Mouse (Mus musculus) myocyte (in vitro differentiated cells): ENCODE results near the gene Hspd1. TPM values are rescaled to one million over a fixed set of nuclear protein-coding genes. Genes with fewer than 3 reads are reported as not detected.

Source experiments
- H3K27me3 ChIP-seq: one replicate; pipeline ENCODE4 v1.6.1; 2011; ENCODE audit not compliant: control insufficient read depth, insufficient read depth, insufficient read length
- H3K36me3 ChIP-seq: one replicate; pipeline ENCODE4 v1.6.1; 2011; ENCODE audit not compliant: control insufficient read depth, insufficient read depth
- H3K4me2 ChIP-seq: one replicate; pipeline ENCODE4 v1.6.1; 2011; ENCODE audit warnings: low read depth, control low read depth
- H3K4me3 ChIP-seq: one replicate; pipeline ENCODE4 v1.5.1; 2011; ENCODE audit warnings: mild to moderate bottlenecking, control low read depth, moderate library complexity
- H3K79me2 ChIP-seq: one replicate; pipeline ENCODE4 v1.6.1; 2011; ENCODE audit not compliant: control insufficient read depth, insufficient read depth
- H3ac ChIP-seq: one replicate; pipeline ENCODE4 v1.6.1; 2011; ENCODE audit not compliant: control insufficient read depth, insufficient read length
- CEBPB ChIP-seq: IDR thresholded peaks from 2 replicates; pipeline ENCODE4 v1.6.1; 2011; ENCODE audit warnings: mild to moderate bottlenecking, moderate library complexity; ENCODE audit not compliant: poor library complexity, insufficient read depth, severe bottlenecking
- E2F4 ChIP-seq: IDR thresholded peaks from one replicate; pipeline ENCODE4 v1.6.1; 2011; ENCODE audit warnings: mild to moderate bottlenecking, control low read depth, moderate library complexity; ENCODE audit not compliant: insufficient read depth
- MAX ChIP-seq: IDR thresholded peaks from one replicate; pipeline ENCODE4 v1.6.1; 2011; ENCODE audit warnings: low read depth, mild to moderate bottlenecking, control low read depth
- MYOD1 ChIP-seq, 3 experiments: IDR thresholded peaks; one replicate each; pipeline ENCODE4 v1.6.1; 2011; ENCODE audit warnings: control low read depth in 2 of 3, low read depth in 2 of 3, mild to moderate bottlenecking in 2 of 3, moderate library complexity in 1 of 3; ENCODE audit not compliant: insufficient read length in 2 of 3, control insufficient read depth in 1 of 3
- MYOG ChIP-seq, 3 experiments: IDR thresholded peaks; one replicate each; pipeline ENCODE4 v1.6.1; 2011; ENCODE audit warnings: control low read depth in 2 of 3, low read depth in 2 of 3, mild to moderate bottlenecking in 2 of 3; ENCODE audit not compliant: insufficient read length in 2 of 3, control insufficient read depth in 1 of 3, insufficient read depth in 1 of 3
- POLR2A ChIP-seq: IDR thresholded peaks from one replicate; pipeline ENCODE4 v1.6.1; 2011; ENCODE audit warnings: low read depth, mild to moderate bottlenecking, control low read depth, moderate library complexity; ENCODE audit not compliant: insufficient read length
- POLR2AphosphoS2 ChIP-seq: IDR thresholded peaks from one replicate; pipeline ENCODE4 v1.6.1; 2011; ENCODE audit warnings: low read depth, control low read depth; ENCODE audit not compliant: insufficient read length
- REST ChIP-seq: IDR thresholded peaks from one replicate; pipeline ENCODE4 v1.6.1; 2011; ENCODE audit warnings: mild to moderate bottlenecking, control low read depth, moderate library complexity; ENCODE audit not compliant: insufficient read depth, insufficient read length
- SRF ChIP-seq: IDR thresholded peaks from one replicate; pipeline ENCODE4 v1.6.1; 2011; ENCODE audit warnings: low read depth; ENCODE audit not compliant: control insufficient read depth, insufficient read length
- TCF12 ChIP-seq: IDR thresholded peaks from one replicate; pipeline ENCODE4 v1.6.1; 2011; ENCODE audit warnings: mild to moderate bottlenecking, control low read depth; ENCODE audit not compliant: poor library complexity, insufficient read depth, severe bottlenecking
- TCF3 ChIP-seq: IDR thresholded peaks from one replicate; pipeline ENCODE4 v1.6.1; 2011; ENCODE audit warnings: low read depth, control low read depth; ENCODE audit not compliant: insufficient read length
- USF1 ChIP-seq: IDR thresholded peaks from one replicate; pipeline ENCODE4 v1.6.1; 2011; ENCODE audit warnings: low read depth, mild to moderate bottlenecking, control low read depth, moderate library complexity
- polyA plus RNA-seq: library from polyadenylated mRNA; unstranded; fragments of >200 nt; fragmentation: generic; extraction: Trizol; gene quantifications from one replicate; pipeline ENCODE4 v1.2.1, GENCODE M21; 2012; ENCODE audit warnings: missing spikeins

Gene Hspd1
- polyA plus RNA-seq: 132 TPM

DNA sequence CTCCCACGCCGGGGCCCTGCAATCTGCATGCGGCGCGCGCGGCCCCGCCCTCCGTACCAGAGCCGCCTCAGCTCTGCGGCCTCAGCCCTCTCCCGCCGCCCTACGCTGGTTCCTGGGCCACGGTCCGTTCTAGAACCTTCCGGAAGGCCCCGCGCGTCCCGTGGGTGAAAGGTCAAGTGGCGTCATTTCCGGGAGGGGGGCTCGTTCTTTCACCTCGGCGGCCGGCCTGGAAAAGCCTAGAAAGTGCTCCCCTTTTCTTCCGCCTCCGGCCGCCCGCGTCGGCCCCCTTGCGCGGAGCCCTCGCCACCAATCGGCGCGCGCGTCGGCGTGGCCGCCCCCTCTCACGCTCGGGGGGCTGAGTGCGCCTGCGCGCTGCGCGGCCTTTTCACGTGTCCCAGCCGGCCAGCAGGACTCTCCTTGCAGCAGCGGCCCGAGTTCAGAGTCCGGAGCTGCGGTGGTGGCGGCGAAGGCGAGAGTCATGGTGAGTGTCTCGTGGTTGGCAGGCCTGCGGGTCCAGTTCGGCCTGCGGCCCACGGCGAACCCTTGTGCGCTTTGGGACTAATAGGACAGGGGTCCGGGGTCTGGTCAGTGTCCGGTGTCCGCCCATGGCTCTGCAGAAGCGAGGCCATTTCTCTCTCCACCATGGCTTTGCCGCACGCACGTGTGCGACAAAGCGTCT lies at the start of gene Hspd1, which contains the start of gene Hspe1:
Gene Hspd1, minus strand, starts transcription at position 312 of the 679 bp plus-strand sequence.
Gene Hspe1, plus strand, starts transcription at position 201 of the 679 bp plus-strand sequence.
- peak within 1 kb of the TSS; percentile 95 for H3K4me2 ChIP-seq
- TF ChIP-seq MYOG (IDR thresholded peaks at IDR 0.05; ENCODE audit: control insufficient read depth in 1 of 3, insufficient read depth in 1 of 3, insufficient read length in 2 of 3, low read depth in 2 of 3) (peak in 2 of 3 experiments; percentile 11 to 21), CEBPB (no peak), REST (no peak), POLR2AphosphoS2 (peak; percentile 96), E2F4 (no peak), MYOD1 (IDR thresholded peaks at IDR 0.05; ENCODE audit: control insufficient read depth in 1 of 3, insufficient read length in 2 of 3, low read depth in 2 of 3) (no peak), TCF12 (no peak), POLR2A (peak; percentile 94), USF1 (no peak)
- H3K36me3 ChIP-seq: peaks cover 42% of the 10 kb centered on the region
- peak within 1 kb of the TSS; percentile 84 for H3ac ChIP-seq
- peak within 1 kb of the TSS; percentile 90 for H3K4me3 ChIP-seq
- H3K27me3 ChIP-seq: no peaks in the 10 kb centered on the region
- peaks cover 62% of the 10 kb centered on the region for H3K79me2 ChIP-seq

- Histone ChIP-seq H3K79me2 (peaks cover 94% of the 10 kb centered on the region), H3K36me3 (peaks cover 10% of the 10 kb centered on the region), H3K4me3 (no peak overlapping the region), H3K27me3 (no peaks in the 10 kb centered on the region), H3ac (no peak overlapping the region), H3K4me2 (no peak overlapping the region)
- TF ChIP-seq REST (no peak), SRF (no peak), POLR2A (no peak), TCF12 (no peak), MYOG (IDR thresholded peaks at IDR 0.05; ENCODE audit: control insufficient read depth in 1 of 3, insufficient read depth in 1 of 3, insufficient read length in 2 of 3, low read depth in 2 of 3) (no peak), MYOD1 (IDR thresholded peaks at IDR 0.05; ENCODE audit: control insufficient read depth in 1 of 3, insufficient read length in 2 of 3, low read depth in 2 of 3) (no peak), TCF3 (no peak), E2F4 (no peak), CEBPB (no peak), MAX (no peak), USF1 (no peak), POLR2AphosphoS2 (no peak)
Measured at GRCm38 (mm10) chr1:55135846-55136245, 47.8 kb upstream of the Hspd1 start.

DNA sequence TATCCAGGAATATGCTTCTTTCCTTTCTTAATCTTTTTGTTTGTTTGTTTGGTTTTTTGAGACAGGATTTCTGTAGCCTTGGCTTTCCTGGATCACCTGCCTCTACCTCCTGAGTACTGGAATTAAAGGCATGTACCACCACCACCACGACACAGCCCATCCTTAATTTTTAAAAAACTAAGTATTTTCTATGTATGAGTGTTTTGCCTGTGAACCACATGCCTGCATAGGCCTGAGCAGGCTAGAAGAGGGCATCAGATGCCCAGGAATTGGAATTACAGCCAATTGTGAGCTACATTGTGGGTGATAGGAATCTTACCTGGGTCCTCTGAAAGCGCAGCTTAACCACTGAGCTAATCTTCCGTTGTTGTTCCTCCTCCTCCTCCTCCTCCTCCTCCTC lies 46.3 kb upstream of the Hspd1 start:
- H3K27me3 ChIP-seq: no peaks in the 10 kb centered on the region
- H3K4me2 ChIP-seq: no peak overlapping the region
- peaks cover 78% of the 10 kb centered on the region for H3K79me2 ChIP-seq
- H3K36me3 ChIP-seq: peaks cover 5% of the 10 kb centered on the region
- no peak overlapping the region for H3ac ChIP-seq
- TF ChIP-seq E2F4 (no peak), TCF12 (no peak), SRF (no peak), POLR2A (no peak), POLR2AphosphoS2 (no peak), MYOG (IDR thresholded peaks at IDR 0.05; ENCODE audit: control insufficient read depth in 1 of 3, insufficient read depth in 1 of 3, insufficient read length in 2 of 3, low read depth in 2 of 3) (no peak), USF1 (no peak), MYOD1 (IDR thresholded peaks at IDR 0.05; ENCODE audit: control insufficient read depth in 1 of 3, insufficient read length in 2 of 3, low read depth in 2 of 3) (no peak), CEBPB (no peak), MAX (no peak)
- H3K4me3 ChIP-seq: no peak overlapping the region

GRCm38 (mm10) chr1:55133173-55133572 lies 45.1 kb upstream of the Hspd1 start:
- no peak overlapping the region for H3ac ChIP-seq
- H3K4me3 ChIP-seq: peak overlapping the region; percentile 60
- no peaks in the 10 kb centered on the region for H3K27me3 ChIP-seq
- TF ChIP-seq CEBPB (no peak), MYOD1 (IDR thresholded peaks at IDR 0.05; ENCODE audit: control insufficient read depth in 1 of 3, insufficient read length in 2 of 3, low read depth in 2 of 3) (peak in 2 of 3 experiments; percentile 31 to 38)
- peaks cover 4% of the 10 kb centered on the region for H3K36me3 ChIP-seq
- peaks cover 67% of the 10 kb centered on the region for H3K79me2 ChIP-seq
- peak overlapping the region; percentile 85 for H3K4me2 ChIP-seq

DNA sequence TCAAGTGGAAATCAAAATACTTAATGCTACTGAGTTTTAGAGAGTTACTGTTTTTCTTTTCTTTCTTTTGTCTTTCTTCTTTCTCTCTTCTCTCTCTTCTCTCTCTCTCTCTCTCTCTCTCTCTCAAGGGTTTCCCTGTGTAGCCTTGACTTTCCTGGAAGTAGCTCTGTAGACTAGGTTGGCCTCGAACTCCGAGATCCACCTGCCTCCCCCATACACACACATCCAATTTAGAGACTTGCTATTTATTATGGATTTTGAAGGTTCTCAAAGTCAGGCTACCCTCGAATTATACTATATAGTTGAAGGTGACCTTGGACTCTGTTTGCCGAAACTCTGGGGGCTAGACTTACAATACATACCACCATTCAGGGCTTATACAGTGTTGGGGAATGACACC lies 44.3 kb upstream of the Hspd1 start:
- Histone ChIP-seq H3ac (peak overlapping the region; percentile 84), H3K79me2 (peaks cover 58% of the 10 kb centered on the region), H3K36me3 (no peaks in the 10 kb centered on the region), H3K27me3 (no peaks in the 10 kb centered on the region), H3K4me2 (peak overlapping the region; percentile 85), H3K4me3 (peak overlapping the region; percentile 60)
- no peak for TF ChIP-seq POLR2AphosphoS2
- no peak for TF ChIP-seq TCF12
- no peak for TF ChIP-seq SRF
- TF ChIP-seq CEBPB: no peak
- TF ChIP-seq TCF3: no peak
- no peak for TF ChIP-seq POLR2A
- no peak for TF ChIP-seq MYOD1 (IDR thresholded peaks at IDR 0.05; ENCODE audit: control insufficient read depth in 1 of 3, insufficient read length in 2 of 3, low read depth in 2 of 3)
- TF ChIP-seq MYOG (IDR thresholded peaks at IDR 0.05; ENCODE audit: control insufficient read depth in 1 of 3, insufficient read depth in 1 of 3, insufficient read length in 2 of 3, low read depth in 2 of 3): no peak
- TF ChIP-seq REST: no peak
- TF ChIP-seq USF1: no peak
- TF ChIP-seq MAX: no peak
- no peak for TF ChIP-seq E2F4
